Mouse (Mus musculus) CH12.LX (cell line): ENCODE measurements around the gene Lman2. TPM values are rescaled to one million over a fixed set of nuclear protein-coding genes. Genes with fewer than 3 reads are reported as not detected.

Experiments used
- DNase-seq: peaks from one replicate; pipeline ENCODE4 v3.0.0-alpha.2; 2013; ENCODE audit errors: extremely low read depth
- H3K27ac ChIP-seq: 2 replicates; pipeline ENCODE4 v1.5.1; 2012; ENCODE audit warnings: low read depth, mild to moderate bottlenecking, control low read depth, moderate library complexity; ENCODE audit not compliant: insufficient read depth
- H3K27me3 ChIP-seq: replicated peaks from 2 replicates; pipeline ENCODE3; 2012; ENCODE audit warnings: inconsistent platforms
- H3K36me3 ChIP-seq, 2 experiments: replicated peaks in 1 of 2; 2 replicates each; pipeline versions ENCODE3 to v1.6.1; 2012; ENCODE audit warnings: inconsistent platforms in 1 of 2, low read length in 1 of 2, mild to moderate bottlenecking in 1 of 2, mixed read lengths in 1 of 2, moderate library complexity in 1 of 2; ENCODE audit not compliant: control insufficient read depth in 1 of 2, insufficient read depth in 1 of 2
- H3K4me1 ChIP-seq, 2 experiments: 2 replicates each; pipeline ENCODE4 v1.6.1; 2012; ENCODE audit warnings: inconsistent platforms in 1 of 2, moderate library complexity in 1 of 2; ENCODE audit not compliant: insufficient read depth in 2 of 2, control insufficient read depth in 1 of 2
- H3K4me2 ChIP-seq: 2 replicates; pipeline ENCODE4 v1.6.1; 2012; ENCODE audit warnings: low read depth, mild to moderate bottlenecking, control low read depth; ENCODE audit not compliant: poor library complexity, insufficient read depth, severe bottlenecking
- H3K4me3 ChIP-seq, 3 experiments: fragments of 150-350 bp in 1 of 3; sonication (generic) in 1 of 3; replicated peaks in 1 of 3; 2 replicates each; pipeline versions ENCODE3 to v1.5.1; 2011 to 2012; ENCODE audit warnings: low read depth in 2 of 3, low read length in 2 of 3, mild to moderate bottlenecking in 2 of 3, moderate library complexity in 2 of 3, control low read depth in 1 of 3, improper control_type of control experiment in 1 of 3, inconsistent platforms in 1 of 3, mixed read lengths in 1 of 3; ENCODE audit not compliant: poor library complexity in 1 of 3
- H3K79me2 ChIP-seq: replicated peaks from 2 replicates; pipeline ENCODE4 v1.6.1; 2012; ENCODE audit warnings: mild to moderate bottlenecking, moderate library complexity; ENCODE audit not compliant: control insufficient read depth, poor library complexity, insufficient read depth, severe bottlenecking; ENCODE audit errors: extremely low read depth
- H3K9ac ChIP-seq: 2 replicates; pipeline ENCODE4 v1.6.1; 2012; ENCODE audit warnings: low read depth, mild to moderate bottlenecking, control low read depth, moderate library complexity; ENCODE audit not compliant: insufficient read depth
- H3K9me3 ChIP-seq: replicated peaks from 2 replicates; pipeline ENCODE3; 2012; ENCODE audit warnings: low read length, inconsistent platforms, mixed read lengths
- CHD1 ChIP-seq: IDR thresholded peaks from 2 replicates; pipeline ENCODE4 v1.6.1; 2012; ENCODE audit warnings: low read depth, low read length, improper control_type of control experiment, inconsistent platforms
- CHD2 ChIP-seq: IDR thresholded peaks from 2 replicates; pipeline ENCODE4 v1.6.1; 2011; ENCODE audit warnings: low read length, improper control_type of control experiment
- CTCF ChIP-seq, 2 experiments: IDR thresholded peaks in 1 of 2; conservative IDR thresholded peaks in 1 of 2; 2 replicates each; pipeline ENCODE4 v1.5.1; 2011 to 2012; ENCODE audit warnings: low read depth in 2 of 2, low read length in 2 of 2, improper control_type of control experiment in 1 of 2, inconsistent platforms in 1 of 2, mild to moderate bottlenecking in 1 of 2, moderate library complexity in 1 of 2
- E2F4 ChIP-seq: IDR thresholded peaks from 2 replicates; pipeline ENCODE4 v1.6.1; 2011; ENCODE audit warnings: low read depth, low read length, improper control_type of control experiment; ENCODE audit not compliant: insufficient replicate concordance
- ELF1 ChIP-seq: IDR thresholded peaks from 2 replicates; pipeline ENCODE4 v1.6.1; 2014; ENCODE audit warnings: low read depth, mild to moderate bottlenecking, inconsistent platforms, low read length, improper control_type of control experiment
- EP300 ChIP-seq: IDR thresholded peaks from 2 replicates; pipeline ENCODE4 v1.6.1; 2011; ENCODE audit warnings: low read length, improper control_type of control experiment
- ETS1 ChIP-seq: conservative IDR thresholded peaks from 2 replicates; pipeline ENCODE4 v1.6.1; 2012; ENCODE audit warnings: low read depth, mild to moderate bottlenecking, inconsistent platforms, low read length, improper control_type of control experiment, moderate library complexity
- HCFC1 ChIP-seq: IDR thresholded peaks from 2 replicates; pipeline ENCODE4 v1.6.1; 2012; ENCODE audit warnings: low read depth, mild to moderate bottlenecking, inconsistent platforms, low read length, improper control_type of control experiment
- JUN ChIP-seq: IDR thresholded peaks from 2 replicates; pipeline ENCODE4 v1.6.1; 2011; ENCODE audit warnings: low read depth, mild to moderate bottlenecking, low read length, improper control_type of control experiment, moderate library complexity; ENCODE audit not compliant: insufficient read depth
- JUND ChIP-seq: conservative IDR thresholded peaks from 2 replicates; pipeline ENCODE4 v1.6.1; 2011; ENCODE audit warnings: low read depth, low read length, improper control_type of control experiment
- KAT2A ChIP-seq: IDR thresholded peaks from 2 replicates; pipeline ENCODE4 v1.6.1; 2012; ENCODE audit warnings: low read length, improper control_type of control experiment, inconsistent platforms; ENCODE audit not compliant: insufficient replicate concordance
- MAFK ChIP-seq: IDR thresholded peaks from 2 replicates; pipeline ENCODE4 v1.6.1; 2011; ENCODE audit warnings: low read length, improper control_type of control experiment; ENCODE audit not compliant: insufficient replicate concordance
- MAX ChIP-seq: IDR thresholded peaks from 2 replicates; pipeline ENCODE4 v1.6.1; 2011; ENCODE audit warnings: low read length, improper control_type of control experiment
- MAZ ChIP-seq: IDR thresholded peaks from 2 replicates; pipeline ENCODE4 v1.6.1; 2012; ENCODE audit warnings: low read depth, mild to moderate bottlenecking, inconsistent platforms, low read length, improper control_type of control experiment, moderate library complexity
- MEF2A ChIP-seq: IDR thresholded peaks from 2 replicates; pipeline ENCODE4 v1.6.1; 2014; ENCODE audit warnings: low read depth, mild to moderate bottlenecking, inconsistent platforms, low read length, improper control_type of control experiment, borderline replicate concordance
- MXI1 ChIP-seq: IDR thresholded peaks from 2 replicates; pipeline ENCODE4 v1.6.1; 2011; ENCODE audit warnings: mild to moderate bottlenecking, low read depth, low read length, improper control_type of control experiment
- MYC ChIP-seq: IDR thresholded peaks from 2 replicates; pipeline ENCODE4 v1.6.1; 2011; ENCODE audit warnings: low read depth, mild to moderate bottlenecking, improper control_type of control experiment, low read length
- NELFE ChIP-seq: IDR thresholded peaks from 2 replicates; pipeline ENCODE4 v1.6.1; 2011; ENCODE audit warnings: low read depth, low read length, improper control_type of control experiment
- NRF1 ChIP-seq: IDR thresholded peaks from 2 replicates; pipeline ENCODE4 v1.6.1; 2014; ENCODE audit warnings: low read depth, mild to moderate bottlenecking, inconsistent platforms, low read length, improper control_type of control experiment, moderate library complexity
- POLR2A ChIP-seq: IDR thresholded peaks from 2 replicates; pipeline ENCODE4 v1.6.1; 2011; ENCODE audit warnings: low read depth, mild to moderate bottlenecking, improper control_type of control experiment, low read length
- SIN3A ChIP-seq: IDR thresholded peaks from 2 replicates; pipeline ENCODE4 v1.6.1; 2012; ENCODE audit warnings: low read length, improper control_type of control experiment, inconsistent platforms
- TCF12 ChIP-seq: IDR thresholded peaks from 2 replicates; pipeline ENCODE4 v1.6.1; 2014; ENCODE audit warnings: low read depth, mild to moderate bottlenecking, inconsistent platforms, low read length, improper control_type of control experiment
- UBTF ChIP-seq: IDR thresholded peaks from 2 replicates; pipeline ENCODE4 v1.6.1; 2012; ENCODE audit warnings: low read depth, mild to moderate bottlenecking, inconsistent platforms, low read length, improper control_type of control experiment, moderate library complexity
- USF1 ChIP-seq: IDR thresholded peaks from 2 replicates; pipeline ENCODE4 v1.6.1; 2014; ENCODE audit warnings: low read depth, mild to moderate bottlenecking, inconsistent platforms, low read length, improper control_type of control experiment
- ZC3H11A ChIP-seq: IDR thresholded peaks from 2 replicates; pipeline ENCODE4 v1.6.1; 2012; ENCODE audit warnings: low read depth, mild to moderate bottlenecking, inconsistent platforms, low read length, improper control_type of control experiment
- ZKSCAN1 ChIP-seq: IDR thresholded peaks from 2 replicates; pipeline ENCODE4 v1.6.1; 2012; ENCODE audit warnings: low read depth, inconsistent platforms, low read length, improper control_type of control experiment, borderline replicate concordance
- ZMIZ1 ChIP-seq: IDR thresholded peaks from 2 replicates; pipeline ENCODE4 v1.6.1; 2012; ENCODE audit warnings: low read depth, mild to moderate bottlenecking, inconsistent platforms, low read length, improper control_type of control experiment
- dilution Hi-C: fragments of 300-500 bp; cut with MboI; formaldehyde crosslinking; loops from 2 replicates; pipeline ENCODE4 v1.14.3; 2020; ENCODE audit warnings: low sequenced_read_pairs; ENCODE audit not compliant: extremely low pct_unique_long_range_greater_than_20kb, extremely low pct_ligation_motif_present
- in situ Hi-C: fragments of 300-500 bp; cut with MboI; formaldehyde crosslinking; loops from 3 replicates; pipeline ENCODE4 v1.14.3; 2019; ENCODE audit warnings: low sequenced_read_pairs, low pct_ligation_motif_present, low pct_unique_long_range_greater_than_20kb, mixed read lengths
- polyA plus RNA-seq: library from polyadenylated mRNA; unstranded; fragments of >175 nt; gene quantifications from 2 replicates; pipeline ENCODE4 v1.2.1, GENCODE M21; 2012; ENCODE audit warnings: low read depth; ENCODE audit not compliant: insufficient read length
- total RNA-seq, 2 experiments: library from RNA; depleted of rRNA; stranded (reverse); fragments of 300-350 nt in 1 of 2; fragments of >200 nt in 1 of 2; gene quantifications; 2 replicates each; pipeline ENCODE4 v1.2.3; 2012 to 2014

Lman2 gene
- total and polyA plus RNA-seq, 3 experiments = 94.6 to 174 (median 126) TPM

DNA sequence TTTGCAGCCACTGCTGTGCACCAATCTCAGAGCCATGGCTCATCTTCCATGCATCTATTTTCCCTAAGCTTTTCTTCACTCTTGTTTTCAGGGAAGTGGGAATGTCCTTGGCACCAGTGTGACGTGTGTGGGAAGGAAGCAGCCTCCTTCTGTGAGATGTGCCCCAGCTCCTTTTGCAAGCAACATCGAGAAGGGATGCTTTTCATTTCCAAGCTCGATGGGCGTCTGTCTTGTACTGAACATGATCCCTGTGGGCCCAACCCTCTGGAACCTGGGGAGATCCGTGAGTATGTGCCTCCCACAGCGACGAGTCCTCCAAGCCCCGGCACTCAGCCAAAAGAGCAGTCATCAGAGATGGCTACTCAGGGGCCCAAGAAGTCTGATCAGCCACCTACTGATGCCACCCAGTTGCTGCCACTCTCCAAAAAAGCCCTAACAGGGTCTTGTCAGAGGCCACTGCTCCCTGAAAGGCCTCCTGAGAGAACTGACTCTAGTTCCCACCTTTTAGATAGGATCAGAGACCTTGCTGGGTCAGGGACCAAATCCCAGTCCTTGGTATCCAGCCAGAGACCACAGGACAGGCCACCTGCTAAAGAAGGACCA, 50.5 kb downstream of the Lman2 start:
- no peak for DNase-seq
- dilution Hi-C loops (no loop called here), in situ Hi-C loops (no loop called here)
- no peak overlapping the region for H3K4me3 ChIP-seq
- H3K79me2 ChIP-seq = no peaks in the 10 kb centered on the region
- peaks cover 0 to 13% of the 10 kb centered on the region in 2 experiments; a peak in 2 of 4 replicates for H3K4me1 ChIP-seq
- no peak overlapping the region for H3K9ac ChIP-seq
- H3K36me3 ChIP-seq = peaks cover 38 to 83% of the 10 kb centered on the region in 2 experiments
- TF ChIP-seq UBTF (no peak), CHD1 (no peak), MYC (no peak), EP300 (no peak), ELF1 (no peak), ZMIZ1 (no peak), MEF2A (no peak), KAT2A (no peak), MAX (no peak), USF1 (no peak), ETS1 (no peak), MAFK (no peak), MAZ (no peak), NRF1 (no peak), MXI1 (no peak), CTCF (conservative IDR thresholded peaks at IDR 0.05 in 1 of 2, IDR thresholded peaks at IDR 0.05 in 1 of 2; ENCODE audit: low read depth in 2 of 2, low read length in 2 of 2) (no peak), POLR2A (no peak), SIN3A (no peak)
- H3K27me3 ChIP-seq = no peaks in the 10 kb centered on the region
- H3K9me3 ChIP-seq = no peaks in the 10 kb centered on the region
- H3K27ac ChIP-seq = no peak overlapping the region
- H3K4me2 ChIP-seq = no peak overlapping the region

DNA sequence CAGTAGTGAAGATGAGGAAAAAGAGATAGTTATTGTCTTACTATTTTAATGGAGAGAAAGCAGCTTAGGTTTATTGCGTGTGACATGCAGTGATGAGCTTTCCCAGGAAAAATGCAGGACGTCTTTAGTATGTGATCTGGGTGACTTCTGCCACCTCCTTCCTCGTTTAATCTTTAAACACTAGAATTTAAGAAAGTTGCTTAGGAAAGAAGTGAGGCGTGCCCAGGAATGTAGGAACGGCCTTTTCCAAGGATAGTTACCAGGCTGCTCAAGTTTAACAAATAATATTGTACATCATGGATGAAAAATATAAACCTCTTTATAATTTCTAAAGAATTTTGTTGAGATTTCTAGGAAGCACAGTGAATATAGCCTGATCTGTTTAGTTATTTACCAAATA, 61.7 kb downstream of the Lman2 start:
- TF ChIP-seq MEF2A = no peak
- no peak for TF ChIP-seq KAT2A
- no peak for TF ChIP-seq TCF12
- no peak for TF ChIP-seq E2F4
- no peak for TF ChIP-seq SIN3A
- TF ChIP-seq EP300 = no peak
- TF ChIP-seq JUN = no peak
- TF ChIP-seq ZC3H11A = no peak
- no peak for TF ChIP-seq MXI1
- no peak for TF ChIP-seq ETS1
- no peak for TF ChIP-seq NELFE
- no peak for TF ChIP-seq NRF1
- TF ChIP-seq JUND = no peak
- TF ChIP-seq USF1 = no peak
- no peak for TF ChIP-seq ZKSCAN1
- TF ChIP-seq CHD2 = no peak
- TF ChIP-seq ELF1 = no peak
- TF ChIP-seq CTCF (conservative IDR thresholded peaks at IDR 0.05 in 1 of 2, IDR thresholded peaks at IDR 0.05 in 1 of 2; ENCODE audit: low read depth in 2 of 2, low read length in 2 of 2) = no peak
- no peak for TF ChIP-seq HCFC1
- Histone ChIP-seq H3K27ac (no peak overlapping the region), H3K79me2 (no peaks in the 10 kb centered on the region), H3K9me3 (no peaks in the 10 kb centered on the region), H3K9ac (no peak overlapping the region), H3K27me3 (no peaks in the 10 kb centered on the region), H3K4me3 (no peak overlapping the region), H3K4me2 (no peak overlapping the region), H3K4me1 (no peaks in the 10 kb centered on the region), H3K36me3 (peaks cover 26 to 61% of the 10 kb centered on the region in 2 experiments)
- in situ Hi-C loops = no loop called here
- dilution Hi-C loops = no loop called here
- DNase-seq = no peak
